Mouse (Mus musculus): ENCODE data around the gene Dtnbp1.
A peak's percentile ranks its signal among the peaks of the same experiment; 100 is the strongest.

The Dtnbp1 gene

GRCm38 (mm10) chr13:44948320-44949250, 53.4 kb downstream of the Dtnbp1 start:
- no peak for DNase-seq (ENCODE audit: low read depth, low spot score)

GRCm38 (mm10) chr13:44946880-44947635, 54.9 kb downstream of the Dtnbp1 start:
- DNase-seq (ENCODE audit: low read depth, low spot score) = no peak

- no peak for DNase-seq (ENCODE audit: low read depth, low spot score)
These were observed 58.3 kb downstream of the Dtnbp1 start for GRCm38 (mm10) chr13:44943618-44944017.

GRCm38 (mm10) chr13:44939326-44940035, 62.5 kb downstream of the Dtnbp1 start:
- peak; percentile 80 for DNase-seq (ENCODE audit: low read depth, low spot score)

- DNase-seq (ENCODE audit: low read depth, low spot score) = no peak
These were observed 64.3 kb downstream of the Dtnbp1 start for GRCm38 (mm10) chr13:44937681-44938080.

GRCm38 (mm10) chr13:44933575-44933974, 68.4 kb downstream of the Dtnbp1 start:
- no peak for DNase-seq (ENCODE audit: low read depth, low spot score)

GRCm38 (mm10) chr13:44932307-44933264, 69.4 kb downstream of the Dtnbp1 start:
- no peak for DNase-seq (ENCODE audit: low read depth, low spot score)

- no peak for DNase-seq (ENCODE audit: low read depth, low spot score)
These were observed 75.6 kb downstream of the Dtnbp1 start for GRCm38 (mm10) chr13:44926311-44926710.

- DNase-seq (ENCODE audit: low read depth, low spot score) = peak; percentile 20
These were observed 76.8 kb downstream of the Dtnbp1 start for GRCm38 (mm10) chr13:44925173-44925572.

- DNase-seq (ENCODE audit: low read depth, low spot score) = no peak
These were observed 77.9 kb downstream of the Dtnbp1 start for GRCm38 (mm10) chr13:44924042-44924441.

- no peak for DNase-seq (ENCODE audit: low read depth, low spot score)
These were observed 80.2 kb downstream of the Dtnbp1 start for GRCm38 (mm10) chr13:44921721-44922120.

GRCm38 (mm10) chr13:44921095-44921494, 80.9 kb downstream of the Dtnbp1 start:
- DNase-seq (ENCODE audit: low read depth, low spot score) = no peak

- no peak for DNase-seq (ENCODE audit: low read depth, low spot score)
These were observed 83.7 kb downstream of the Dtnbp1 start for GRCm38 (mm10) chr13:44918269-44918668.

GRCm38 (mm10) chr13:44917202-44917601, 84.7 kb downstream of the Dtnbp1 start:
- DNase-seq (ENCODE audit: low read depth, low spot score) = no peak

- DNase-seq (ENCODE audit: low read depth, low spot score) = peak; percentile 72
These were observed 86.0 kb downstream of the Dtnbp1 start for GRCm38 (mm10) chr13:44915945-44916344.

- no peak for DNase-seq (ENCODE audit: low read depth, low spot score)
These were observed 86.6 kb downstream of the Dtnbp1 start for GRCm38 (mm10) chr13:44915382-44915781.

GRCm38 (mm10) chr13:44913560-44913959, 88.4 kb downstream of the Dtnbp1 start:
- no peak for DNase-seq (ENCODE audit: low read depth, low spot score)

- no peak for DNase-seq (ENCODE audit: low read depth, low spot score)
These were observed 89.1 kb downstream of the Dtnbp1 start for GRCm38 (mm10) chr13:44912851-44913250.

GRCm38 (mm10) chr13:44908790-44909189, 93.2 kb downstream of the Dtnbp1 start:
- no peak for DNase-seq (ENCODE audit: low read depth, low spot score)

GRCm38 (mm10) chr13:44907702-44908101, 94.2 kb downstream of the Dtnbp1 start:
- DNase-seq (ENCODE audit: low read depth, low spot score) = no peak

- peak; percentile 27 for DNase-seq (ENCODE audit: low read depth, low spot score)
These were observed 95.8 kb downstream of the Dtnbp1 start for GRCm38 (mm10) chr13:44906141-44906540.
